Mouse (Mus musculus) stomach, postnatal 0 days (tissue): ENCODE data around the gene Setd2. TPM values are rescaled to one million over a fixed set of nuclear protein-coding genes. Genes with fewer than 3 reads are reported as not detected.

Source experiments
- ATAC-seq: fragments of 200-750 bp; cut with Nextera tagmentation; 2 replicates; pipeline ENCODE4 v1.8.0; 2017; ENCODE audit not compliant: low FRiP score, low TSS enrichment
- DNase-seq: peaks from one replicate; pipeline ENCODE4 v3.0.0-alpha.2; 2016; ENCODE audit warnings: low spot score
- H3K27ac ChIP-seq: fragments of 300-500 bp; sonication (generic); replicated peaks from 2 replicates; pipeline ENCODE4 v1.5.1; 2014; ENCODE audit warnings: mild to moderate bottlenecking, control low read depth
- H3K27me3 ChIP-seq: fragments of 300-500 bp; sonication (generic); 2 replicates; pipeline ENCODE4 v1.6.1; 2014; ENCODE audit warnings: low read length; ENCODE audit not compliant: control insufficient read depth, insufficient read depth
- H3K36me3 ChIP-seq: fragments of 300-500 bp; sonication (generic); 2 replicates; pipeline ENCODE4 v1.6.1; 2014; ENCODE audit warnings: low read length, mixed read lengths; ENCODE audit not compliant: control insufficient read depth, insufficient read depth
- H3K4me1 ChIP-seq: fragments of 300-500 bp; sonication (generic); replicated peaks from 2 replicates; pipeline ENCODE4 v1.6.1; 2014; ENCODE audit warnings: antibody characterized with exemption; ENCODE audit not compliant: control insufficient read depth, insufficient read depth
- H3K4me2 ChIP-seq: fragments of 300-500 bp; sonication (generic); replicated peaks from 2 replicates; pipeline ENCODE4 v1.6.1; 2014; ENCODE audit warnings: low read depth, mild to moderate bottlenecking, control low read depth, moderate library complexity
- H3K4me3 ChIP-seq: fragments of 300-500 bp; sonication (generic); 2 replicates; pipeline ENCODE4 v1.5.1; 2014; ENCODE audit warnings: low read depth, low read length, control low read depth
- H3K9ac ChIP-seq: fragments of 300-500 bp; sonication (generic); 2 replicates; pipeline ENCODE4 v1.6.1; 2014; ENCODE audit warnings: mild to moderate bottlenecking, low read length, control low read depth, mixed read lengths
- H3K9me3 ChIP-seq: fragments of 300-500 bp; sonication (generic); 2 replicates; pipeline ENCODE4 v1.6.1; 2016; ENCODE audit warnings: low read length; ENCODE audit not compliant: control insufficient read depth
- CTCF ChIP-seq: IDR thresholded peaks from 2 replicates; pipeline ENCODE4 v1.5.1; 2016; ENCODE audit warnings: antibody characterized with exemption, low read depth, mild to moderate bottlenecking, moderate library complexity
- EP300 ChIP-seq: optimal IDR thresholded peaks from 2 replicates; pipeline ENCODE3; 2016; ENCODE audit warnings: antibody characterized with exemption
- WGBS: fragments of 180-500 bp; shearing (Covaris S2); extraction: QIAGEN DNeasy Blood & Tissue Kit; methylation state at CpG from one replicate; pipeline ENCODE4 v1.1.7; 2014; 5-methylcytosine and 5-hydroxymethylcytosine counted together
- polyA plus RNA-seq: library from polyadenylated mRNA; unstranded; fragments of >200 nt; fragmentation: Nextera tagmentation; extraction: Ambion mirVana; gene quantifications from 2 replicates; pipeline ENCODE4 v1.2.1, GENCODE M21; 2015

Setd2 gene
- polyA plus RNA-seq, 1 experiment from 2014 or later: 13.1 TPM

DNA sequence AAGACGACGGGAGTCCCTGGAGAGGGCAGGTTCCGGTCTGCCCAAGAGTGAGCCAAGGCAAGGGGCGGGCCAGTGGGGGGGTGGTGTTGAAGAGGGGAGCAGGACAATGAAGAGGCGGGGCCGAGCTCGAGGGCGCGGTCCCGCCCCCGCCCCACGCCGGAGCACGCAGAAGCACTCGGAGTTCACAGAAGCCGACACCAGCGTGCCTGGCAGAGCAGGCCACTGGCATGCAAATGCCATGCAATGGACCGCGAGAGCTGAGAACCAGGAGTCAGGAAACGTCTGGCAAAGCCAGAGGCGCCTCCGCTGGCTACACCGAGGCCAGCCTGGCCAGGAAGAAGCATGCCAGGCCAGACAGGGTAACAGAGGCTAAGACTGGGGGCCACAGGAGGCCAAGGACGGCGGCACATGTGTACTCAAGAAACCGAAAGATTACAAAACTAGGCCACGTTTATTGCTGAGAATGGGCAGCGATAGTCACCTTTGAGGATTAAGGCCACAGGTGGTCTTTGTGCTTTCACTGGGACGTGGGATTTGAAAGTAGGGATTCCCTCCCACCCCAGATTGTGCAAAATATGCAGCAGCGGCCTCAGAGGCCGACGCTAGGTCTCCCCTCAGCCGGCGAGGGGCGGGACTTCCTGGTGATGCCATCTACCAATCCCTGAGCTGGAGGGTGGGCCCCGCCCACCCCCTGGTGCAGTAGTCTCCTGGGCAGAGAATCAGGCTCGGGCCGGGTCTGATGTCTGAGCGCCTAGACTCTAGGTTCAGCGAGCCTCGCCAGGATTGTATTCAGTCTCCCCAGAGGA lies 92.2 kb downstream of the Setd2 start, which contains the start of gene Nradd:
Nradd (minus strand) TSS at position 92 of the 806 bp plus-strand sequence.
- Histone ChIP-seq H3K9ac (peak within 1 kb of the TSS; percentile 73), H3K4me2 (peak within 1 kb of the TSS; percentile 93), H3K36me3 (no peaks in the 10 kb centered on the region; the same call in 1 of the 2 replicates), H3K4me1 (0 out of 2 replicates have a peak, but pooled peaks cover 3% of the 10 kb centered on the region), H3K27me3 (no peaks in the 10 kb centered on the region), H3K4me3 (peak within 1 kb of the TSS; percentile 52), H3K27ac (peak within 1 kb of the TSS; percentile 86), H3K9me3 (no peaks in the 10 kb centered on the region)
- TF ChIP-seq EP300 (no peak), CTCF (no peak)
- DNase-seq (peak; percentile 90), ATAC-seq (peak; percentile 88)
- 2% methylated on average over 41 of the region's 41 CpGs for WGBS

DNA sequence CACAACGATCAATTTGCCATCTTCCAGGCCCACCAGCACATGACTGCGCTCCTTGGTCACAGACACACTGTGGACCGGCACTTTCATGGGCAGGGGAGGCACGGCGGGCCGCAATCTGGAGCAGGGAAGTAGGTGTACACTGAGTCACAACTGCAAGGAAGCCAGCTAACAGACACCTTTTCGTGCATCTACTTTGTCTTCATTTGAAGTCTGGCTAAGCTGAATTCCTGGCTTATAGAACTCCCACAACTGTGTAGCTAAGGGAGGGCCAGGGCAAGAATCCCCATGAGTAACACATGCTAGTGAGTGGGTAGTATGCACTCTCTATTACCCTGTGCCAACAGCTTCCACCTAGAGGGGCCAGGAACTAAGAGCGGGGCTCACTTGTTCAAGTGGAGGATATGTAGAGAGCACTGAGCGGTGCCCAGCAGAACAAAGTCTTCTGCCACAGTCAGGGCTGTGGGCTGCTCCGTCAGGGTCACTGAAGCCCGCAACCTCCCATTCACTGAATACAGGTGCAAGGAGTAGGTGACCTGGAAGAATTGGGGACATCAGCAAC lies 93.0 kb downstream of the Setd2 start:
- ATAC-seq (no peak), DNase-seq (no peak)
- 73% methylated on average over 11 of the region's 11 CpGs for WGBS
- peak overlapping the region; percentile 52 for H3K4me3 ChIP-seq
- peak overlapping the region; percentile 73 for H3K9ac ChIP-seq
- 0 out of 2 replicates have a peak, but pooled peaks cover 3% of the 10 kb centered on the region for H3K4me1 ChIP-seq
- no peaks in the 10 kb centered on the region for H3K9me3 ChIP-seq
- no peaks in the 10 kb centered on the region; the same call in 1 of the 2 replicates for H3K36me3 ChIP-seq
- H3K27ac ChIP-seq: 0 out of 2 replicates have a peak overlapping the region, but pooled peaks have one; percentile 86
- H3K4me2 ChIP-seq: peak overlapping the region; percentile 93
- no peaks in the 10 kb centered on the region for H3K27me3 ChIP-seq
- TF ChIP-seq CTCF (no peak), EP300 (no peak)

DNA sequence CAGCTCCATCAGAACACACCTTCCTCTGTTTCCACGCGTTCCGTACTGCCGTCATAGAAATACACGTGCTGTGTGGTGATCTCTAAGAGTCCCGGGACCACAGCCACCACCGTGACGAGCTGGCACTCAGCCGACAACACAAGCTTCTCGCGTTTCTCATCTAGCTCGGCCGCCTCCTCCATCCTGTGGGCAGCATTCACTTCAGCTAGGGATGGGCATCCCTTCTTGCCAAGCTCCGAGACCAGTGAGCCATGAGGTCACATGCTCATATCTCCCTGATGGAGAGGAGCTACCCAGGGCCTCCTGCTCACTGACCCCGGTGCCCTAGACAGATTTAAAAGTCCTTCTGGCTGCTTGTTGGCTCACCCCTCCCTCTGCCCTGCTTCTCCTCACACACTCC lies 97.8 kb downstream of the Setd2 start:
- H3K4me2 ChIP-seq: no peak overlapping the region
- H3K9me3 ChIP-seq: no peaks in the 10 kb centered on the region
- ATAC-seq: no peak
- H3K4me3 ChIP-seq: no peak overlapping the region
- H3K27ac ChIP-seq: no peak overlapping the region
- H3K4me1 ChIP-seq: 0 out of 2 replicates have a peak, but pooled peaks cover under 1% of the 10 kb centered on the region
- H3K36me3 ChIP-seq: peaks cover 3% of the 10 kb centered on the region; the same call in 1 of the 2 replicates
- H3K9ac ChIP-seq: no peak overlapping the region
- 85% methylated on average over 15 of the region's 15 CpGs for WGBS
- TF ChIP-seq CTCF (no peak), EP300 (no peak)
- DNase-seq: no peak
- no peaks in the 10 kb centered on the region for H3K27me3 ChIP-seq

DNA sequence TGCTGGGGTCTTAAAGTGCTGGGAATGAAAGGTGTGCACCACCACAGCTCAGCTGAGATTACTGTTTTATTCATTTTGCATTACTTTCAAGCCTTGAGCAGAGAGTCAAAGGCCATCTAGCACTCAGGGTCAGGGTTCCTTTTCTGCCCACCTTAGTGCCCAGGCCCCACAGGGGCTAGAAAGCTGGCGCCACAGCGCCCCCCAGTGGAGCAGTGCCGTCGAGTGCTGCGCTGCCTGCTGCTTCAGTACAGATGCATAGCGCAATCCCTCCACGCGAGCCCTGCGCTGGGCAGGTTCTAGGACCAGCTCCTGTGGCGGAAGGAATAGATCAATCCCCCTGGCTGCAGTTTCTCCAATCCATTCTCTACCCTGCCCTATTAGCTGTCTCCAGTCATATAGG lies 98.8 kb downstream of the Setd2 start:
- Histone ChIP-seq H3K27ac (no peak overlapping the region), H3K4me2 (0 out of 2 replicates have a peak overlapping the region, but pooled peaks have one; percentile 12), H3K4me1 (no peaks in the 10 kb centered on the region), H3K4me3 (no peak overlapping the region), H3K36me3 (peaks cover 3% of the 10 kb centered on the region; the same call in 1 of the 2 replicates), H3K9me3 (no peaks in the 10 kb centered on the region), H3K27me3 (no peaks in the 10 kb centered on the region), H3K9ac (no peak overlapping the region)
- 28% methylated on average over 10 of the region's 10 CpGs for WGBS
- no peak for ATAC-seq
- peak; percentile 75 for TF ChIP-seq CTCF
- TF ChIP-seq EP300: no peak
- peak; percentile 67 for DNase-seq

DNA sequence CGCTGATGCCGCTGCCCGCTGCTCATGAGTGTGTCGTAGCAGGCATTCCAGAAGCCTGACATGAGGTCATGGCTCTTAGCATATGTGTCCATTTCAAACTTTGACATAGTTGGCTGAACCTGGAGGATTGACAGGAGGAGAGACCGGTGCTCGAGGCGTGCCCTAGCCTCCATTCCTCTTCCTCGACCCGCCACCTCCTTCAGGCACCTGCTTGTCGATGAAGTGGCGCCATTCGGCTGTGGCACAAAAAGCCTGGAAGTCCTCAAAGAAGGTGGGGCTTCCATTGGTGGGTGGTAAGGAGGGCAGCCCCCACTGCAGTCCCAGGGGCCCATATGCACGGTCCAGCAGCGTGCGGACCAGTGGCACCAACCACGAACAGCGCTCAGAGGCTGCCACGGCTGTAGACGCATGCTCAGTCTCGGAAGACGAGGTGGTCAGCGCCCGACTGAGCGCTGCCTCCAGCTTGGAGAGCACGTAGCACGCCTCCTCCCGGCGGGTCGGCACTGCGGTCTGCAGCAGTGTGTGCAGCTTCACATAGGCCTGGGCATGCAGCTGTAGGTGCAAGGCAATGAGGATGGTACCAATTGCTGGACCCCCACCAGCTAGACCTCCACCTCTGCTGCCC lies 99.4 kb downstream of the Setd2 start:
- TF ChIP-seq CTCF: peak; percentile 57
- no peak for TF ChIP-seq EP300
- Histone ChIP-seq H3K4me1 (no peaks in the 10 kb centered on the region), H3K4me3 (no peak overlapping the region), H3K9ac (no peak overlapping the region), H3K27ac (no peak overlapping the region), H3K9me3 (no peaks in the 10 kb centered on the region), H3K36me3 (peaks cover 3% of the 10 kb centered on the region; the same call in 1 of the 2 replicates), H3K27me3 (no peaks in the 10 kb centered on the region), H3K4me2 (0 out of 2 replicates have a peak overlapping the region, but pooled peaks have one; percentile 12)
- WGBS: 43% methylated on average over 27 of the region's 30 CpGs
- ATAC-seq (no peak), DNase-seq (no peak)
